Mouse (Mus musculus): ENCODE data around the gene Zfhx3.

GRCm38 (mm10) chr8:108583261-108583660 lies 640.8 kb downstream of the Zfhx3 start:
- TF ChIP-seq CTCF (IDR thresholded peaks at IDR 0.05; ENCODE audit: low read depth) (no peak), EP300 (IDR thresholded peaks at IDR 0.05; ENCODE audit: low read depth) (no peak)

Measured in liver, embryonic 14.5 days (tissue).